Mouse (Mus musculus): Measurements from ENCODE around the gene Mpped2.

DNA sequence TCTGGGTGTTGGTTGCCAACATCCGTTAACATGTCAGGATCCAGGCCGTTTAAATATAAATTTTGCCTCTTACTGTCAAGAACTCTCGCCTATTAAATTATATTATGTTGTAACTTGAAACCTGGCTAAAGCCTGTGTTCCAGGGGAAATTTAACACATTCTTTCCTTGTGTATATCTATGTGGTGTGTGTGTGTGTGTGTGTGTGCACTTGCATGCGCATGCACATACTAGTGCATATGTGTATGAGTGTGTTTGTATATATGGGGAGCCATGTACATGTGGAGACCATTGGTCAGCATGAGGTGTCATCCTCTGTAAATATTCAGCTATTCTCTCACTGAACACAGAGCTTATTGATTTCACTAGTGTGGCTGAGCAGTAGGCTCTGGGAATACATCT lies 37.8 kb upstream of the Mpped2 start:
- no peak for TF ChIP-seq USF1 (IDR thresholded peaks at IDR 0.05; ENCODE audit: low read depth)
- TF ChIP-seq POLR2A (IDR thresholded peaks at IDR 0.05; ENCODE audit: insufficient read length, low read depth), result no peak
- TF ChIP-seq E2F4 (IDR thresholded peaks at IDR 0.05; ENCODE audit: insufficient read depth), result no peak
- TF ChIP-seq REST (IDR thresholded peaks at IDR 0.05; ENCODE audit: insufficient read depth, insufficient read length), result no peak
- TF ChIP-seq TCF12 (IDR thresholded peaks at IDR 0.05; ENCODE audit: insufficient read depth, poor library complexity, severe bottlenecking), result no peak
- TF ChIP-seq CEBPB (IDR thresholded peaks at IDR 0.05; ENCODE audit: insufficient read depth, poor library complexity, severe bottlenecking), result no peak
- no peak for TF ChIP-seq MYOD1 (IDR thresholded peaks at IDR 0.05; ENCODE audit: control insufficient read depth in 1 of 3, insufficient read length in 2 of 3, low read depth in 2 of 3)
- no peak for TF ChIP-seq POLR2AphosphoS2 (IDR thresholded peaks at IDR 0.05; ENCODE audit: insufficient read length, low read depth)

All from myocyte (in vitro differentiated cells).